18 mouse cellular contexts compared by ENCODE assay signal in genomic region chr15:50563611-50564010, GRCm38 (mm10).
DNase-seq lines count a peak whose midpoint lies in the region.
"Had no signal": no experiment of that assay in that cellular context is flagged by ENCODE, and none has a peak within 500 bp of the region (broad histone marks: within the 10 kb centered on the region; RNA-seq: fewer than 3 reads in every experiment).

No protein-coding gene starts in this region.

- intact Hi-C loops in left cerebral cortex, postnatal 4 days (cut with DNase I) = no loop called here
- intact Hi-C loops in left cerebral cortex, postnatal 14 days (cut with DNase I) = no loop called here

- DNase-seq in cerebellum, postnatal 14 days = peak; percentile 29 to 41
- DNase-seq in cerebellum, adult 11 months = no peak
- peak; percentile 18 for DNase-seq in left cerebral cortex, postnatal 4 days
- DNase-seq in left cerebral cortex, postnatal 14 days (ENCODE audit: low spot score in 2 of 2) = no peak
- peak; percentile 9 for DNase-seq in urinary bladder, postnatal 14 days (ENCODE audit: low spot score)
- DNase-seq in urinary bladder, postnatal 10 days (ENCODE audit: low spot score) = no peak
- no peak for DNase-seq in embryo, embryonic 9.5 days (ENCODE audit: extremely low spot score)
- DNase-seq: B cell, adult 2 months; cerebellum, adult 11-12 months; gastrocnemius, adult 2 months; gastrocnemius, postnatal 36 days; heart, adult 18-20 months; heart, postnatal 36 days; kidney, adult 2 months; layer of hippocampus, postnatal 36 days; liver; lung, postnatal 4 days; right cerebral cortex, postnatal 14 days had no signal

Comparison
In these comparisons a context has a peak if more than half of its experiments do, and no peak if none do; other contexts are left out.
1. DNase-seq: peak in cerebellum, postnatal 14 days (2 of 2), left cerebral cortex, postnatal 4 days (single experiment) and urinary bladder, postnatal 14 days (single experiment); none in cerebellum, adult 11 months (single experiment), left cerebral cortex, postnatal 14 days (0 of 2), urinary bladder, postnatal 10 days (single experiment) and embryo, embryonic 9.5 days (single experiment).